Mouse (Mus musculus) lung, adult 2 months (tissue): Measurements from ENCODE around the gene Gprc5b. TPM values are rescaled to one million over a fixed set of nuclear protein-coding genes. Genes with fewer than 3 reads are reported as not detected.

Experiments
- DNase-seq: peaks from one replicate; pipeline ENCODE4 v3.0.0; 2022
- H3K4me1 ChIP-seq: fragments of 200-500 bp; 2 replicates; pipeline ENCODE4 v1.6.1; 2011; ENCODE audit warnings: low read length; ENCODE audit not compliant: control insufficient read depth, insufficient read depth
- H3K4me3 ChIP-seq: fragments of 200-500 bp; replicated peaks from 2 replicates; pipeline ENCODE3; 2011; ENCODE audit warnings: low read depth, mild to moderate bottlenecking, control low read depth, low read length; ENCODE audit errors: extremely low read depth
- CTCF ChIP-seq: fragments of 200-500 bp; IDR thresholded peaks from 2 replicates; pipeline ENCODE4 v1.5.1; 2011; ENCODE audit warnings: mild to moderate bottlenecking, low read length, control low read depth; ENCODE audit not compliant: insufficient read depth
- POLR2A ChIP-seq: fragments of 200-500 bp; IDR thresholded peaks from 2 replicates; pipeline ENCODE4 v1.6.1; 2011; ENCODE audit warnings: low read depth, mild to moderate bottlenecking, control low read depth, low read length, borderline replicate concordance; ENCODE audit errors: extremely low read depth
- WGBS: fragments of 180-500 bp; shearing (Covaris S2); methylation state at CpG from one replicate; pipeline ENCODE4 v1.1.7; 2018; 5-methylcytosine and 5-hydroxymethylcytosine counted together
- polyA plus RNA-seq: library from polyadenylated mRNA; depleted of rRNA; stranded (reverse); fragments of >200 nt; gene quantifications from 2 replicates; pipeline ENCODE4 v1.2.3, GENCODE M21; 2012

Gene Gprc5b
- polyA plus RNA-seq, 1 experiment, result 31.3 TPM

- Histone ChIP-seq H3K4me1 (peaks cover 2% of the 10 kb centered on the region; the same call in 1 of the 2 replicates), H3K4me3 (no peak overlapping the region)
- TF ChIP-seq POLR2A, result no peak
- no peak for TF ChIP-seq CTCF
- 84% methylated on average over 6 of the region's 6 CpGs for WGBS
- DNase-seq, result no peak
Observed at GRCm38 (mm10) chr7:118990282-118990681, 4.7 kb downstream of the Gprc5b start.

- no peak for DNase-seq
- TF ChIP-seq POLR2A (no peak), CTCF (no peak)
- 77% methylated on average over 5 of the region's 5 CpGs for whole genome bisulfite sequencing
- H3K4me3 ChIP-seq, result no peak overlapping the region
- no peaks in the 10 kb centered on the region for H3K4me1 ChIP-seq
Observed at GRCm38 (mm10) chr7:118989275-118989856, 5.6 kb downstream of the Gprc5b start.

DNA sequence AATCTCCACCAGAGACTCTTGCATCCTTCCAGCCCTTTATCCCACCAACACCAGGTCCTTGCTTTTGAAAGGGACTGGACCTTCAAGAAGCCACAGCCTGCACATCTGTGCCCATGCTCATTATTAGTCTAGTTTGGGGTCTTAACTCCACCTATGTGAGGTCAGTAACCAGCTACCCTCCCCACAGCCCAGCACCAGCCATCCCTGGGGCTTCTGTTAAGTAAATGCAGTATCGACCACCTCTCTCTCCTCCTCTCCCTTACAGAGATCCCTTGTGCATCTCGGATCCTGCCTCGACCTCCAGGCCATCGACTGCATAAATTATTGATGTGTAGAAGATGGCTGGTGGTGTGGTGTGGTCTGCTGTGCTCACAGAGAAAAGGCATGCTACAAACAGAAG lies 8.6 kb downstream of the Gprc5b start:
- 85% methylated on average over 4 of the region's 4 CpGs for WGBS
- TF ChIP-seq CTCF (no peak), POLR2A (no peak)
- no peak for DNase-seq
- peaks cover 6% of the 10 kb centered on the region for H3K4me1 ChIP-seq
- H3K4me3 ChIP-seq, result no peak overlapping the region

DNA sequence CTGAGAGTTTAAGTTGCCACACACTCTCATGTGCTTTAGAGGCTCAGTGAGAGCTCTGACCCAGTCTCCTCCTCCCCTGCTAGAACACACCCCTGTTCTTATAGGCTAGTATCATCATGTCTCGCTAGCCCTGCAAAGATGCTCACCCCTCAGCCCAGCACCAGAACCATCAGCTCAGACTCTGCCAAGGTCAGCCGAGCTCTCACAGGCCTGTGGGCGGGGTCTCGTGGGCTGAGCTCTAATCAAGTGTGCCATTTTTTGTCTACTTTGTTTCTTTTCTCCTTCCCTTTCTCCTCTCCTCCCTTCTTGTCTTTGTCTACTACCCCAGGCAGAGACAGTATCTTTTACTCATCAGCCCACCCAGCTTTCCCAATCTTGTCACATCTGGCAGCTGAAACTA lies 9.2 kb downstream of the Gprc5b start:
- Histone ChIP-seq H3K4me3 (no peak overlapping the region), H3K4me1 (peaks cover 6% of the 10 kb centered on the region)
- WGBS, result 72% methylated on average over 4 of the region's 4 CpGs
- no peak for TF ChIP-seq POLR2A
- TF ChIP-seq CTCF, result no peak
- DNase-seq, result no peak

DNA sequence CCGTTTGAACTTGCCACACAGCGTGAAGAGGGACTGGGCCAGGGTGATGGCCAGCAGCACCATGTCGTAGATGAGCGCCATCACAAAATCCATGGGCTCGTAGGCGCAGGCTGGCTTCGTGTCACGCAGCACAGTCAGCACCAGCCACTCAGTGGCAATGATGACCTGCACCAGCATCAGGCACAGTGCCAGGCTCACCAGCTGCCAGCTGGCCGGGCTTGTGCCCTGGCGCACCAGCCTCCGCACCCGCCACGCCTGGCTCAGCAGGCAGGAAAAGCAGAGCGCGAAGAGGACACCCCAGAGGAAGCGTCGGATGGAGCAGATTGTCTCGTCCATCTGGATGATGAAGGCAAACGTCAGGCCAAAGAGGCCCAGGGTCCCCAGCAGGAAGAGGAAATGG lies 11.1 kb downstream of the Gprc5b start:
- H3K4me1 ChIP-seq, result peaks cover 6% of the 10 kb centered on the region
- TF ChIP-seq POLR2A, result no peak
- no peak for TF ChIP-seq CTCF
- no peak for DNase-seq
- no peak overlapping the region for H3K4me3 ChIP-seq
- 66% methylated on average over 19 of the region's 19 CpGs for WGBS

DNA sequence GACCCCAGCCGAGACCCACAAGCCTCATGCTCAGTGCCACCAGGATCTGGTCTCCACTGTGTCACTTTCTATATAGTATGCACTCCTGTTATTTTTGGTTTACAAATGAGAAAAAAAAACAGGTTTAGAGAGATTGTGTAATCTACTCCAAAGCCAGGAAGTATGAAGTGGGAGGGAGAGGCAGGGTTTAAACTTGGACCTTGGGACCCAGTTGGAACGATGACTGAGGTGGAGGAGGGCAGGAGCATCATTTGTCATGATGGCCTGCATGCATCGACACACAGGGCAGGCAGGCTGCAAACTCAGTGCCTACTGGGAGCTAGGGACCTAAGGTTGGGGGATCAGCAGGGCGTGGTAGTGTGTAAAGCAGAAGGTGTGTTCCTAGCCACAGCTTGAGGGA lies 12.4 kb downstream of the Gprc5b start:
- TF ChIP-seq CTCF, result no peak
- no peak for TF ChIP-seq POLR2A
- H3K4me1 ChIP-seq, result peaks cover 6% of the 10 kb centered on the region
- peak; percentile 20 for DNase-seq
- H3K4me3 ChIP-seq, result no peak overlapping the region
- WGBS, result 54% methylated on average over 4 of the region's 4 CpGs

DNA sequence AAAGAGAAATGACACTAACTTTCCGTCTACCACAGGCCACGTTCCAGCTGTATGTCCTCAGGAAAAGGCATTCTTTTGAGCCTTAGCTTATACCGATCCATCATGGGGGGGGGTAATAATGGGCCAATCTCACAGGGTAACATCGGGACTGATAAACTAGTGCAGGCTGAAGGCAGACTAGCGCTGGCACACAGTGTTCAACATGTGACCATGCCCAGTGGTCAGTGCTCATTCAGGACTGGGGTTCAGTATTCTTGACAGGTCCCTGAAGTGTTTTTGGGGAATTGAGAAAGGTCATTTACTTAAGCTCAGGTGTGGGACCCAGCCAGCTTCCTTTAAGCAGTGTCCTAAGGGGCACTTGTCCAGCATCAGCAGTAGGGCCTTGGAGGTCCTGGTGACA lies 13.2 kb downstream of the Gprc5b start:
- Histone ChIP-seq H3K4me1 (peaks cover 6% of the 10 kb centered on the region), H3K4me3 (no peak overlapping the region)
- no peak for TF ChIP-seq POLR2A
- no peak for TF ChIP-seq CTCF
- DNase-seq, result no peak
- 77% methylated on average over 5 of the region's 5 CpGs for WGBS

DNA sequence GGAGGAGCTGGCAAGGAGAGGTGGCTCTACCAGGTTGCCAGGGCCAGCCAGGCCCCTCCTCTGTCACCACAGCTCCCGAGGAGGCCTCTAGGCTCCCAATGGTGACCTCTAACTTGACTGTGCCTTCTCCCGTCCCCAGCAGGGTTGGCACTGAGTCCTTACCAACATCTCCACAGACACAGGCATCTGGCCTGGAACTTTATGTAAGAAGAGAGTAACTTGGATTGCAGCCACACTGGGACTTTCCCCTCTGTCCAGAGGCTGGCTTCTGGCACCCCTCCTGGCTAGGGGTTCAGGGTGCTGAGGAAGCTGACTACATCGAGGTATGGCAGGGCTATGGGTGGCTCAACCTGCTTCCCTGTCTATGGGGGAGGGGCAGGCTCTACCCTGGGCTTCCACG lies 13.7 kb downstream of the Gprc5b start:
- TF ChIP-seq POLR2A (no peak), CTCF (no peak)
- DNase-seq, result peak; percentile 38
- H3K4me1 ChIP-seq, result peaks cover 6% of the 10 kb centered on the region
- H3K4me3 ChIP-seq, result no peak overlapping the region
- WGBS, result 35% methylated on average over 4 of the region's 4 CpGs

- TF ChIP-seq POLR2A (no peak), CTCF (no peak)
- Histone ChIP-seq H3K4me3 (no peak overlapping the region), H3K4me1 (peaks cover 6% of the 10 kb centered on the region)
- 76% methylated on average over 9 of the region's 9 CpGs for WGBS
- no peak for DNase-seq
Observed at GRCm38 (mm10) chr7:118979708-118980107, 15.3 kb downstream of the Gprc5b start.

DNA sequence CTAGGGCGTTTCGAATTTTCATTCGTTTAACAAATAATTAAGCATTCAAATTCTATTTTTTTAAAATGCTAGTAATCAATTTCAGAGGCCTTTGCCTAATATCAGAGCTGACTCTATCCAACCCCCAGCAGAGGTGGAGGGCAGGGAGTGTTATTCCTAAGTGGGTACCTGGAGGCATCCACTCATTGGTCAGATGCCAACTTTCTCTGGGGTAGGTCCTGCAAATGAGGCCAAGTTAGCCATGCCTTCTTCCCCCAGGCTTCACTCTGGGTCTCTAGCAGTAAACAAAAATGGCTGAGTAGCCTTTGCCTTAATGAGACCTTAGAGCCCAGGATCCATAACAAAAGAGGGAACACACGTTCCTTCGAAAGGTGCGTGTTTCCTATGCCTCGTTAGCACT lies 15.9 kb downstream of the Gprc5b start:
- H3K4me1 ChIP-seq, result peaks cover 6% of the 10 kb centered on the region
- TF ChIP-seq POLR2A (no peak), CTCF (no peak)
- 94% methylated on average over 7 of the region's 7 CpGs for WGBS
- H3K4me3 ChIP-seq, result no peak overlapping the region
- no peak for DNase-seq
